Comparison of ENCODE assay signal across 26 mouse cellular contexts in genomic region chr7:107237498-107237897, GRCm38 (mm10). TPM values are rescaled to one million over a fixed set of nuclear protein-coding genes. Genes with fewer than 3 reads are reported as not detected.
DNase-seq lines count a peak whose midpoint lies in the region; TF ChIP-seq lines count a peak whose summit lies in the region.
"Had no signal": no experiment of that assay in that cellular context is flagged by ENCODE, and none has a peak within 500 bp of the region (broad histone marks: within the 10 kb centered on the region; RNA-seq: fewer than 3 reads in every experiment).

No protein-coding gene starts in this region.

- H3K9me3 ChIP-seq in ES-E14 (ENCODE audit: control insufficient read depth, insufficient read depth, low read depth, low read length): no peaks in the 10 kb centered on the region
- H3K9me3 ChIP-seq: kidney, embryonic 15.5 days; limb, embryonic 13.5 days; lung, embryonic 15.5 days; midbrain, embryonic 10.5 days; midbrain, embryonic 15.5 days; neural tube, embryonic 12.5 days had no signal

- H3K4me1 ChIP-seq in ES-E14 (ENCODE audit: control insufficient read depth in 2 of 2, insufficient read depth in 2 of 2, low read length in 2 of 2, poor library complexity in 1 of 2): peaks cover 9 to 25% of the 10 kb centered on the region in 2 experiments
- H3K4me1 ChIP-seq: kidney, embryonic 15.5 days; limb, embryonic 13.5 days; lung, embryonic 15.5 days; midbrain, embryonic 15.5 days; neural tube, embryonic 12.5 days had no signal

- no peak overlapping the region for H3K4me3 ChIP-seq in gastrocnemius, adult 2 months
- H3K4me3 ChIP-seq in left cerebral cortex, adult 2 months: no peak overlapping the region
- peak overlapping the region; percentile 41 to 51 for H3K4me3 ChIP-seq in ES-E14 (ENCODE audit: insufficient read depth in 1 of 2, low read depth in 1 of 2, low read length in 2 of 2, poor library complexity in 1 of 2, severe bottlenecking in 1 of 2)
- H3K4me3 ChIP-seq: kidney, embryonic 15.5 days; limb, embryonic 13.5 days; lung, embryonic 15.5 days; midbrain, embryonic 10.5 days; midbrain, embryonic 15.5 days; myocyte; neural tube, embryonic 12.5 days had no signal

- TF ChIP-seq CTCF in gastrocnemius, adult 2 months (IDR thresholded peaks at IDR 0.05): peak; percentile 25
- peak; percentile 45 for TF ChIP-seq CTCF in left cerebral cortex, adult 2 months (IDR thresholded peaks at IDR 0.05)

- H3K9ac ChIP-seq in ES-E14 (ENCODE audit: insufficient read depth, low read depth, low read length, poor library complexity, severe bottlenecking): peak overlapping the region; percentile 71; the same call in 1 of the 2 replicates
- H3K9ac ChIP-seq: kidney, embryonic 15.5 days; limb, embryonic 13.5 days; lung, embryonic 15.5 days; midbrain, embryonic 15.5 days; neural tube, embryonic 12.5 days had no signal

- in situ Hi-C loops in ES-E14 (cut with MboI; ENCODE audit: low sequenced_read_pairs in 2 of 2, unreplicated experiment in 2 of 2): no loop called here

- H3K27ac ChIP-seq in gastrocnemius, adult 2 months: no peak overlapping the region
- H3K27ac ChIP-seq in left cerebral cortex, adult 2 months: no peak overlapping the region
- peak overlapping the region; percentile 82 for H3K27ac ChIP-seq in ES-E14 (ENCODE audit: insufficient read depth, low read depth, low read length, poor library complexity, severe bottlenecking)
- H3K27ac ChIP-seq: kidney, embryonic 15.5 days; limb, embryonic 13.5 days; lung, embryonic 15.5 days; midbrain, embryonic 10.5 days; midbrain, embryonic 15.5 days; neural tube, embryonic 12.5 days had no signal

- no peak for DNase-seq in gastrocnemius, adult 2 months
- DNase-seq in gastrocnemius, postnatal 4 days (ENCODE audit: low spot score in 2 of 2): no peak
- DNase-seq in left cerebral cortex, adult 2 months (ENCODE audit: extremely low spot score in 1 of 2, low spot score in 2 of 2): no peak
- no peak for DNase-seq in left cerebral cortex, postnatal 25 days (ENCODE audit: low spot score in 2 of 2)
- DNase-seq in ES-E14 (ENCODE audit: low read depth, low spot score): no peak
- no peak for DNase-seq in spleen, postnatal 4 days (ENCODE audit: low spot score in 2 of 2)
- DNase-seq in thymus, postnatal 10 days (ENCODE audit: low spot score in 2 of 2): no peak
- DNase-seq: adrenal gland, postnatal 25 days; cerebellum, adult 8-10 months; cerebellum, postnatal 36 days; heart, postnatal 14 days; kidney, adult 11 months; kidney, postnatal 36 days; right cerebral cortex, postnatal 4 days had no signal

- H3K36me3 ChIP-seq in ES-E14 (ENCODE audit: control insufficient read depth, insufficient read depth, low read length, poor library complexity, severe bottlenecking): no peaks in the 10 kb centered on the region
- H3K36me3 ChIP-seq: kidney, embryonic 15.5 days; limb, embryonic 13.5 days; lung, embryonic 15.5 days; midbrain, embryonic 10.5 days; midbrain, embryonic 15.5 days; neural tube, embryonic 12.5 days had no signal

- intact Hi-C loops in gastrocnemius, adult 2 months (cut with DNase I): no loop called here
- intact Hi-C loops in left cerebral cortex, adult 2 months (cut with DNase I): loop anchor here (5.0 kb wide), 2 partner anchors 290 to 510 kb away; no protein-coding TSS in a partner anchor
- intact Hi-C loops in left cerebral cortex, postnatal 25 days (cut with DNase I): loop anchor here (5.0 to 10.0 kb wide), 3 partner anchors 290 to 507 kb away; no protein-coding TSS in a partner anchor

TF ChIP-seq in ES-E14, 5 proteins besides CTCF, POLR2A, EP300 and RAD21:
- TF ChIP-seq HCFC1 (IDR thresholded peaks at IDR 0.05; ENCODE audit: borderline replicate concordance, insufficient read depth, low read length): no peak
- no peak for TF ChIP-seq ZC3H11A (IDR thresholded peaks at IDR 0.05; ENCODE audit: borderline replicate concordance, low read depth, low read length)
- TF ChIP-seq MAFK (IDR thresholded peaks at IDR 0.05; ENCODE audit: insufficient read depth, low read depth, low read length): no peak
- TF ChIP-seq CHD2 (IDR thresholded peaks at IDR 0.05; ENCODE audit: low read depth, low read length): no peak
- TF ChIP-seq ZNF384 (IDR thresholded peaks at IDR 0.05; ENCODE audit: low read depth, low read length): no peak

RNA-seq across cellular contexts. Expression of gene Rbmxl2, which starts 28.3 kb away (rescaled TPM):
- total RNA-seq in gastrocnemius, adult 2 months (2021): not detected
- total RNA-seq in gastrocnemius, postnatal 4 days (2021): not detected
- total RNA-seq in left cerebral cortex, adult 2 months (2021): not detected
- not detected for total RNA-seq in left cerebral cortex, postnatal 25 days (2021)
- 82.7 and 100 TPM in 2 replicates for total RNA-seq in ES-E14 (2012; rRNA removed)
- total RNA-seq: adrenal gland, postnatal 25 days; gastrocnemius, adult 8-10 months; left cerebral cortex, adult 18-20 months; left cerebral cortex, postnatal 36 days; megakaryocyte progenitor cell, adult 5-6 weeks; MEL had no signal

Comparison
In these comparisons a context has a peak if more than half of its experiments do, and no peak if none do; other contexts are left out.
1. H3K4me3 ChIP-seq: peak in ES-E14 (2 of 2); none in gastrocnemius, adult 2 months (single experiment) and left cerebral cortex, adult 2 months (single experiment).
2. RNA of gene Rbmxl2, which starts 28.3 kb away (total RNA-seq): 82.7 to 100 TPM in ES-E14; not detected in left cerebral cortex, postnatal 25 days, not detected in left cerebral cortex, adult 2 months, not detected in gastrocnemius, adult 2 months and not detected in gastrocnemius, postnatal 4 days; every median in the first group is over 10 times any median in the second.